Mouse (Mus musculus) mouse embryonic stem cell (cell line): ENCODE results near the gene Alg5.

Source experiments
- in situ Hi-C, 2 experiments: fragments of 300-500 bp; cut with MboI; formaldehyde crosslinking; loops; 1 replicate in 1 of 2; 3 replicates in 1 of 2; pipeline ENCODE4 v1.14.3; 2019 to 2020; ENCODE audit warnings: low sequenced_read_pairs in 2 of 2, low pct_unique_long_range_greater_than_20kb in 1 of 2, mixed read lengths in 1 of 2; ENCODE audit not compliant: unreplicated experiment in 1 of 2

Alg5 gene

GRCm38 (mm10) chr3:54769349-54770275 lies 34.3 kb downstream of the Alg5 start:
- in situ Hi-C loops, result no loop called here

- in situ Hi-C loops, result no loop called here
These were observed 38.3 kb downstream of the Alg5 start for GRCm38 (mm10) chr3:54773613-54774012.

- in situ Hi-C loops, result no loop called here
These were observed 40.8 kb downstream of the Alg5 start for GRCm38 (mm10) chr3:54775989-54776631.

- in situ Hi-C loops, result no loop called here
These were observed 55.3 kb downstream of the Alg5 start for GRCm38 (mm10) chr3:54790601-54791000.

- in situ Hi-C loops, result no loop called here
These were observed 56.7 kb downstream of the Alg5 start for GRCm38 (mm10) chr3:54791822-54792677.

- in situ Hi-C loops, result no loop called here
These were observed 58.4 kb downstream of the Alg5 start for GRCm38 (mm10) chr3:54793762-54794161.

- in situ Hi-C loops, result no loop called here
These were observed 60.0 kb downstream of the Alg5 start for GRCm38 (mm10) chr3:54795379-54795778.

- in situ Hi-C loops, result no loop called here
These were observed 60.5 kb downstream of the Alg5 start for GRCm38 (mm10) chr3:54795806-54796205.

GRCm38 (mm10) chr3:54797211-54797610 lies 61.9 kb downstream of the Alg5 start:
- in situ Hi-C loops, result no loop called here
